Mouse (Mus musculus) right cerebral cortex, postnatal 4 days (tissue): ENCODE data around the gene Mon2.

Experiments
- DNase-seq: peaks from one replicate; pipeline ENCODE4 v3.0.0-alpha.2; 2022

Mon2 gene

GRCm38 (mm10) chr10:122960738-122961137 lies 115.6 kb downstream of the Mon2 start:
- DNase-seq, result no peak

GRCm38 (mm10) chr10:122960216-122960615 lies 116.1 kb downstream of the Mon2 start:
- no peak for DNase-seq

GRCm38 (mm10) chr10:122958699-122959098 lies 117.6 kb downstream of the Mon2 start:
- no peak for DNase-seq

GRCm38 (mm10) chr10:122957918-122958317 lies 118.4 kb downstream of the Mon2 start:
- DNase-seq, result no peak

- no peak for DNase-seq
These were observed 122.7 kb downstream of the Mon2 start for GRCm38 (mm10) chr10:122953576-122953975.

GRCm38 (mm10) chr10:122950966-122951365 lies 125.3 kb downstream of the Mon2 start:
- DNase-seq, result no peak

GRCm38 (mm10) chr10:122944888-122945287 lies 131.4 kb downstream of the Mon2 start:
- DNase-seq, result no peak

GRCm38 (mm10) chr10:122943824-122944223 lies 132.5 kb downstream of the Mon2 start:
- no peak for DNase-seq

- DNase-seq, result no peak
These were observed 133.5 kb downstream of the Mon2 start for GRCm38 (mm10) chr10:122942771-122943170.
